Mouse (Mus musculus): Measurements from ENCODE around the gene Parvb.

DNA sequence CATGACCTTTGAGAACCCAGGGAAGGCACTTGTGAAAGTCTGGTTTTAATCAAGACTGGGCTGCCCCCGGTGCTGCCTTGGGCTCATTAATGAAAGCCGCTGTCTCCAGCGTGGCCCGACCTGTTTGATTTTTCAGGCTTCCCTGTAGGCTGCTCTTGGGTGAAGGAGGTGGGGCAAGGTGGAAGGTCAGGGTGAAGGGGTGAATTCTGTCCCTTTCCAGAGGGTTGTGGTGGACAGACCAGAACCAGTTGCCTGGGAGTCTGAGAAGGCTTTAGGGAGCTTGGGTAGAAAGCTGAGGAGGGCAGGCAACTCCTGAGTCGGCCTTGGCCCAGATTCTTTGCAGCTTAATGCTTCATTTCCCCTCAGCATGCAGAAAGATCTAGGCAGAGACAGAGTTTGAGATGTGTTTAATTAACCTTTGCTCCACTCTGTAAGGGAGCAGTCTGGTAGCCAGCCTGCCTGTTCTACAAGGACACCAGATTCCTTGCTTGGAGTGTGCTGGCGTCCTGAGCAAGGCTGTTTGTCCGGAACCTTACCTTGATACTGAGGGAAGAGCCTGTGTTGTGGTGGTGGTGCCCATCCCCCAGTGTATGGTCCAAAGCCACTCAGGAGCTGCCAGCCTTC, 15.3 kb upstream of the Parvb start:
- TF ChIP-seq CTCF (conservative IDR thresholded peaks at IDR 0.05; ENCODE audit: low read length) (no peak), NANOG (IDR thresholded peaks at IDR 0.05; ENCODE audit: borderline replicate concordance, low read length) (no peak), POU5F1 (IDR thresholded peaks at IDR 0.05; ENCODE audit: borderline replicate concordance, low read length) (no peak)
